Mouse (Mus musculus): ENCODE results near the gene Tcf7l2. TPM values are rescaled to one million over a fixed set of nuclear protein-coding genes. Genes with fewer than 3 reads are reported as not detected.

Tcf7l2 gene
- polyA plus RNA-seq, 1 experiment from 2014 or later: 401 TPM

GRCm38 (mm10) chr19:55757403-55757802 is 15.8 kb downstream of the Tcf7l2 start:
- Histone ChIP-seq H3K36me3 (ENCODE audit: control insufficient read depth, insufficient read depth, low read length) (no peaks in the 10 kb centered on the region; the same call in 1 of the 2 replicates), H3K9ac (ENCODE audit: low read length) (no peak overlapping the region), H3K27me3 (ENCODE audit: control insufficient read depth, insufficient read depth, low read length) (no peaks in the 10 kb centered on the region), H3K27ac (ENCODE audit: low read depth, low read length) (no peak overlapping the region), H3K9me3 (ENCODE audit: control insufficient read depth, low read length) (no peaks in the 10 kb centered on the region), H3K4me3 (ENCODE audit: low read depth, low read length) (no peak overlapping the region), H3K4me2 (no peak overlapping the region), H3K4me1 (ENCODE audit: control insufficient read depth, insufficient read depth, low read length) (peaks cover 7% of the 10 kb centered on the region)
- 83% methylated on average over 6 of the region's 6 CpGs for WGBS
- DNase-seq (ENCODE audit: low spot score, missing footprints) (no peak), ATAC-seq (ENCODE audit: low FRiP score) (no peak)

DNA sequence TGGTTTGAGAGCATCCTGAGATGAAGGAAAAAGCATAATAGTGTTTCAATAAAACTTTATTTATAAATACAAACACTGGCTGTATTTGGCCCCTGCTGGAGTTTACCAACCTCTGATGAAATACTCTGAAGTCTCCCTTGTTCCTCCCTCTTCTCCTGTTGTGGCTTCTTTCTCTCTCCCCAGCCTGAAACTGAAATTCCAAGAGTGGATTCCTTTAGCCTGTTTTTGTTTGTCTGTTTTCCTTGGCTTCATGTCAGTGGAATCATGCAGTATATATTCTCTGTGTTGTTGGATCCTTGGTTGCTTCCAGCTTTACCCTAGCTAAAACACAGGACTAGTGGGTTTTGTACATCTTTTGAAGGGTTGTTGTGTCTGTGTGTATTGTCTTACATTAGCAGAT is 16.5 kb downstream of the Tcf7l2 start:
- H3K4me2 ChIP-seq: no peak overlapping the region
- no peak overlapping the region for H3K27ac ChIP-seq (ENCODE audit: low read depth, low read length)
- no peaks in the 10 kb centered on the region for H3K27me3 ChIP-seq (ENCODE audit: control insufficient read depth, insufficient read depth, low read length)
- H3K9ac ChIP-seq (ENCODE audit: low read length): no peak overlapping the region
- no peaks in the 10 kb centered on the region; the same call in 1 of the 2 replicates for H3K36me3 ChIP-seq (ENCODE audit: control insufficient read depth, insufficient read depth, low read length)
- no peak overlapping the region for H3K4me3 ChIP-seq (ENCODE audit: low read depth, low read length)
- H3K4me1 ChIP-seq (ENCODE audit: control insufficient read depth, insufficient read depth, low read length): peaks cover 6% of the 10 kb centered on the region
- DNase-seq (ENCODE audit: low spot score, missing footprints) (no peak), ATAC-seq (ENCODE audit: low FRiP score) (no peak)
- H3K9me3 ChIP-seq (ENCODE audit: control insufficient read depth, low read length): no peaks in the 10 kb centered on the region

GRCm38 (mm10) chr19:55759006-55759405 is 17.4 kb downstream of the Tcf7l2 start:
- H3K4me1 ChIP-seq (ENCODE audit: control insufficient read depth, insufficient read depth, low read length): peaks cover 6% of the 10 kb centered on the region
- no peak overlapping the region for H3K27ac ChIP-seq (ENCODE audit: low read depth, low read length)
- ATAC-seq (ENCODE audit: low FRiP score) (no peak), DNase-seq (ENCODE audit: low spot score, missing footprints) (no peak)
- 95% methylated on average over 9 of the region's 9 CpGs for WGBS
- H3K9me3 ChIP-seq (ENCODE audit: control insufficient read depth, low read length): no peaks in the 10 kb centered on the region
- H3K27me3 ChIP-seq (ENCODE audit: control insufficient read depth, insufficient read depth, low read length): no peaks in the 10 kb centered on the region
- no peaks in the 10 kb centered on the region; the same call in 1 of the 2 replicates for H3K36me3 ChIP-seq (ENCODE audit: control insufficient read depth, insufficient read depth, low read length)
- no peak overlapping the region for H3K9ac ChIP-seq (ENCODE audit: low read length)
- no peak overlapping the region for H3K4me2 ChIP-seq
- no peak overlapping the region for H3K4me3 ChIP-seq (ENCODE audit: low read depth, low read length)

DNA sequence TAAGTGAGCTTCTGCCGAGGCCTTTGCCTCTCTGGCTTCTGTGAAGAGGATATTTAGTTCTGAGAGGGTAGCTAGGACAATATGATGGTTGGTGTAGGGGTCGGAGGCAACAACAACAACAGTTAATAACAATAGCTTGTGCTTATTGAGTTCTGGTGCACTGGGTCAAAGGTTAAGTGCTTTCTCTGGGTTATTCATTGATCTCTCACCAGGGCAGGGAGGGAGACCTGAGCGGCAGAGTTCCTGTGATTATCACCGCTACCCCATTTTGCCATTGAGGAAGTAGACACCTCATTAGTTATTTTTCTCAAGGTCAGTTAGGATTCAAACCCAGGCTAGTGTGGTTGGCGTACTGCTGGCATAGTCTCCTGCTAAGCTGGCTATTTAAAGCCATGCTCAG is 19.5 kb downstream of the Tcf7l2 start:
- Histone ChIP-seq H3K9ac (ENCODE audit: low read length) (no peak overlapping the region), H3K4me1 (ENCODE audit: control insufficient read depth, insufficient read depth, low read length) (peaks cover 3% of the 10 kb centered on the region), H3K27me3 (ENCODE audit: control insufficient read depth, insufficient read depth, low read length) (no peaks in the 10 kb centered on the region), H3K27ac (ENCODE audit: low read depth, low read length) (no peak overlapping the region), H3K4me2 (no peak overlapping the region), H3K9me3 (ENCODE audit: control insufficient read depth, low read length) (no peaks in the 10 kb centered on the region), H3K36me3 (ENCODE audit: control insufficient read depth, insufficient read depth, low read length) (no peaks in the 10 kb centered on the region; the same call in 1 of the 2 replicates), H3K4me3 (ENCODE audit: low read depth, low read length) (no peak overlapping the region)
- ATAC-seq (ENCODE audit: low FRiP score) (no peak), DNase-seq (ENCODE audit: low spot score, missing footprints) (no peak)
- 58% methylated on average over 5 of the region's 5 CpGs for WGBS

DNA sequence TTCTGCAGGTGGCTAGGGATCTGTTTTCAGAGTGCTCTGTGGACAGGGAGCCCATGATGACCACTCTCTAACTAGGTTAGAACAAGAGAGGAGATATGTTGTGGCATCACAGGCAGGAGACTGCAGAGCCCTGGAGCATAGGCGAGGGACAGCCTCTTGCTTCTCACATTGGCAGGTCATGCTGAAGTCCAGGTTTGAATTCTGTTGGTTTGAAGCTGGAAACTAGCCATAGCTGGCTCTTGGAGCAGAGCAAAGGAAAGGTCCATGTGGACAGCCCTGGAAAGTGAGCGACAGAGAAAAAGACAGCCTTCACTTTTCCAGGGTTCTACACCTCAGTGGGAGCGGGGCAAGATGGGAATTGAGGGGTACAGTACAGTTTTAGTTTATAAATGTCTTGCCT is 20.6 kb downstream of the Tcf7l2 start:
- DNase-seq (ENCODE audit: low spot score, missing footprints): no peak
- no peak for ATAC-seq (ENCODE audit: low FRiP score)
- Histone ChIP-seq H3K9ac (ENCODE audit: low read length) (no peak overlapping the region), H3K4me2 (no peak overlapping the region), H3K4me1 (ENCODE audit: control insufficient read depth, insufficient read depth, low read length) (no peaks in the 10 kb centered on the region; the same call in 1 of the 2 replicates), H3K27me3 (ENCODE audit: control insufficient read depth, insufficient read depth, low read length) (no peaks in the 10 kb centered on the region), H3K9me3 (ENCODE audit: control insufficient read depth, low read length) (no peaks in the 10 kb centered on the region), H3K27ac (ENCODE audit: low read depth, low read length) (no peak overlapping the region), H3K36me3 (ENCODE audit: control insufficient read depth, insufficient read depth, low read length) (no peaks in the 10 kb centered on the region; the same call in 1 of the 2 replicates), H3K4me3 (ENCODE audit: low read depth, low read length) (no peak overlapping the region)
- 97% methylated on average over 3 of the region's 3 CpGs for WGBS

- no peak for DNase-seq (ENCODE audit: low spot score, missing footprints)
Measured at GRCm38 (mm10) chr19:55765814-55766213, 24.2 kb downstream of the Tcf7l2 start.

GRCm38 (mm10) chr19:55767104-55767503 is 25.5 kb downstream of the Tcf7l2 start:
- no peak overlapping the region for H3K4me2 ChIP-seq
- H3K27me3 ChIP-seq (ENCODE audit: control insufficient read depth, insufficient read depth, low read length): no peaks in the 10 kb centered on the region
- H3K9ac ChIP-seq (ENCODE audit: low read length): no peak overlapping the region
- H3K4me3 ChIP-seq (ENCODE audit: low read depth, low read length): no peak overlapping the region
- no peaks in the 10 kb centered on the region; the same call in 1 of the 2 replicates for H3K36me3 ChIP-seq (ENCODE audit: control insufficient read depth, insufficient read depth, low read length)
- no peak for ATAC-seq (ENCODE audit: low FRiP score)
- no peak for DNase-seq (ENCODE audit: low spot score, missing footprints)
- H3K27ac ChIP-seq (ENCODE audit: low read depth, low read length): no peak overlapping the region
- WGBS: 76% methylated on average over 6 of the region's 6 CpGs
- no peaks in the 10 kb centered on the region for H3K9me3 ChIP-seq (ENCODE audit: control insufficient read depth, low read length)
- no peaks in the 10 kb centered on the region; the same call in 1 of the 2 replicates for H3K4me1 ChIP-seq (ENCODE audit: control insufficient read depth, insufficient read depth, low read length)

More at GRCm38 (mm10) chr19:55765814-55766213, 24.2 kb downstream of the Tcf7l2 start:
- Histone ChIP-seq H3K36me3 (ENCODE audit: control insufficient read depth, insufficient read depth, low read length) (no peaks in the 10 kb centered on the region; the same call in 1 of the 2 replicates), H3K4me3 (ENCODE audit: low read depth, low read length) (no peak overlapping the region), H3K27me3 (ENCODE audit: control insufficient read depth, insufficient read depth, low read length) (no peaks in the 10 kb centered on the region), H3K9ac (ENCODE audit: low read length) (no peak overlapping the region), H3K9me3 (ENCODE audit: control insufficient read depth, low read length) (no peaks in the 10 kb centered on the region), H3K4me1 (ENCODE audit: control insufficient read depth, insufficient read depth, low read length) (no peaks in the 10 kb centered on the region; the same call in 1 of the 2 replicates), H3K4me2 (no peak overlapping the region), H3K27ac (ENCODE audit: low read depth, low read length) (no peak overlapping the region)
- 89% methylated on average over 11 of the region's 11 CpGs for WGBS
- ATAC-seq (ENCODE audit: low FRiP score): no peak

GRCm38 (mm10) chr19:55767579-55767978 is 26.0 kb downstream of the Tcf7l2 start:
- peaks cover under 1% of the 10 kb centered on the region for H3K4me1 ChIP-seq (ENCODE audit: control insufficient read depth, insufficient read depth, low read length)
- no peaks in the 10 kb centered on the region for H3K36me3 ChIP-seq (ENCODE audit: control insufficient read depth, insufficient read depth, low read length)
- H3K27me3 ChIP-seq (ENCODE audit: control insufficient read depth, insufficient read depth, low read length): no peaks in the 10 kb centered on the region
- ATAC-seq (ENCODE audit: low FRiP score) (no peak), DNase-seq (ENCODE audit: low spot score, missing footprints) (no peak)
- H3K9me3 ChIP-seq (ENCODE audit: control insufficient read depth, low read length): no peaks in the 10 kb centered on the region
- no peak overlapping the region for H3K4me2 ChIP-seq
- H3K4me3 ChIP-seq (ENCODE audit: low read depth, low read length): no peak overlapping the region
- 66% methylated on average over 2 of the region's 2 CpGs for WGBS
- H3K9ac ChIP-seq (ENCODE audit: low read length): no peak overlapping the region
- H3K27ac ChIP-seq (ENCODE audit: low read depth, low read length): no peak overlapping the region

DNA sequence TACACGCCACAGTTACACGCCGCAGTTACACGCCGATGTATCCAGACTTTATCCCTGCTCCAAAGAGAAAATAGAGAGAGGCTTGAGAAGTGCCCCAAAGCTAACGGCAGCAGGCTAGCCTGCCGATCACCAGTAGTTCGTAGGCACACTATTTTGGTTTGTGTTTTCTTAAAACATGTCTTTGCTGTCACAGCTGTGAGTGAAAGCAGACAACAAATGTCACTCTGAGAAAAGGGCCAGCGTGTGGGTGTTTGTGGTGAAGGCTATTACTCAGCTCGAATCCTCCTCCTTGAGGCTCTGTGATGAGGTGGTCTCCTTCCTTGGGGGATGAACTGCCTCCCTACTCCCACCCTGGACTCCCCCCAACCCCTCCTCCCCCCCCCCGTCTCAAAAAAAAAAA is 26.6 kb downstream of the Tcf7l2 start:
- no peak for DNase-seq (ENCODE audit: low spot score, missing footprints)
- no peak overlapping the region for H3K4me3 ChIP-seq (ENCODE audit: low read depth, low read length)
- no peak overlapping the region for H3K4me2 ChIP-seq
- no peaks in the 10 kb centered on the region for H3K36me3 ChIP-seq (ENCODE audit: control insufficient read depth, insufficient read depth, low read length)
- H3K27ac ChIP-seq (ENCODE audit: low read depth, low read length): no peak overlapping the region
- ATAC-seq (ENCODE audit: low FRiP score): no peak
- WGBS: 79% methylated on average over 10 of the region's 11 CpGs
- peaks cover 6% of the 10 kb centered on the region for H3K4me1 ChIP-seq (ENCODE audit: control insufficient read depth, insufficient read depth, low read length)
- H3K27me3 ChIP-seq (ENCODE audit: control insufficient read depth, insufficient read depth, low read length): no peaks in the 10 kb centered on the region
- H3K9me3 ChIP-seq (ENCODE audit: control insufficient read depth, low read length): no peaks in the 10 kb centered on the region
- H3K9ac ChIP-seq (ENCODE audit: low read length): no peak overlapping the region

Measured in midbrain, embryonic 11.5 days (tissue).